Mouse (Mus musculus): Measurements from ENCODE around the gene Ift43. TPM values are rescaled to one million over a fixed set of nuclear protein-coding genes. Genes with fewer than 3 reads are reported as not detected.

Ift43 gene
- polyA plus RNA-seq, 1 experiment from 2014 or later = 91.5 TPM

Other genes starting within 250 kb of the Ift43 start
- 7.6 and 15.7 TPM in 2 replicates for gene Tgfb3, start 3.5 kb upstream of the Ift43 start, polyA plus RNA-seq (2016; fragmentation: Nextera tagmentation; extraction: Ambion mirVana)
- gene Gpatch2l, start 159.3 kb downstream of the Ift43 start, polyA plus RNA-seq (2016; fragmentation: Nextera tagmentation; extraction: Ambion mirVana) = 24.6 and 26.4 TPM in 2 replicates

Measured in midbrain, embryonic 12.5 days (tissue).